11 mouse cellular contexts compared by ENCODE assay signal in genomic region chr15:79192450-79192849, GRCm38 (mm10). TPM values are rescaled to one million over a fixed set of nuclear protein-coding genes. Genes with fewer than 3 reads are reported as not detected.
A peak's percentile ranks its signal among the peaks of the same experiment; 100 is the strongest.
DNase-seq lines count a peak whose midpoint lies in the region; ATAC-seq and TF ChIP-seq lines count a peak whose summit lies in the region.
"Had no signal": no experiment of that assay in that cellular context is flagged by ENCODE, and none has a peak within 500 bp of the region (broad histone marks: within the 10 kb centered on the region; RNA-seq: fewer than 3 reads in every experiment).

No protein-coding gene starts in this region.

- TF ChIP-seq CTCF in layer of hippocampus, adult 2 months (conservative IDR thresholded peaks at IDR 0.05), result no peak

- H3K4me1 ChIP-seq in embryonic facial prominence, embryonic 15.5 days, result peaks cover 19% of the 10 kb centered on the region
- H3K4me1 ChIP-seq in hindbrain, embryonic 15.5 days (replicated peaks), result peaks cover 22% of the 10 kb centered on the region
- H3K4me1 ChIP-seq in neural tube, embryonic 15.5 days, result peaks cover 19% of the 10 kb centered on the region

- H3K4me2 ChIP-seq in embryonic facial prominence, embryonic 15.5 days (replicated peaks), result peak overlapping the region; percentile 42; the same call in 1 of the 2 replicates
- H3K4me2 ChIP-seq in hindbrain, embryonic 15.5 days, result peak overlapping the region; percentile 34; the same call in 1 of the 2 replicates
- H3K4me2 ChIP-seq in neural tube, embryonic 15.5 days, result peak overlapping the region; percentile 40

- 81% methylated on average over 6 of the region's 6 CpGs for WGBS in embryonic facial prominence, embryonic 15.5 days
- 73% methylated on average over 6 of the region's 6 CpGs for WGBS in hindbrain, embryonic 15.5 days
- WGBS in neural tube, embryonic 15.5 days, result 62% methylated on average over 6 of the region's 6 CpGs

- no peak for DNase-seq in layer of hippocampus, adult 2 months (ENCODE audit: low spot score in 2 of 2)
- DNase-seq in layer of hippocampus, adult 9-11 months, result no peak
- DNase-seq in cerebellum, postnatal 36 days, result no peak
- no peak for DNase-seq in thymus, postnatal 14 days
- DNase-seq: thymus, postnatal 4 days had no signal

- H3K27me3 ChIP-seq in embryonic facial prominence, embryonic 15.5 days, result no peaks in the 10 kb centered on the region
- no peaks in the 10 kb centered on the region for H3K27me3 ChIP-seq in hindbrain, embryonic 15.5 days
- H3K27me3 ChIP-seq in neural tube, embryonic 15.5 days (replicated peaks), result no peaks in the 10 kb centered on the region

- no peak overlapping the region for H3K9ac ChIP-seq in embryonic facial prominence, embryonic 15.5 days
- H3K9ac ChIP-seq in hindbrain, embryonic 15.5 days, result no peak overlapping the region
- no peak overlapping the region for H3K9ac ChIP-seq in neural tube, embryonic 15.5 days (replicated peaks)

- no peaks in the 10 kb centered on the region for H3K36me3 ChIP-seq in embryonic facial prominence, embryonic 15.5 days
- no peaks in the 10 kb centered on the region for H3K36me3 ChIP-seq in hindbrain, embryonic 15.5 days
- no peaks in the 10 kb centered on the region for H3K36me3 ChIP-seq in neural tube, embryonic 15.5 days

- no peak for ATAC-seq in embryonic facial prominence, embryonic 15.5 days (ENCODE audit: insufficient number of reproducible peaks, low FRiP score, low TSS enrichment, low read depth)
- ATAC-seq in hindbrain, embryonic 15.5 days (ENCODE audit: low FRiP score, low read depth), result peak; percentile 16; the same call in 1 of the 2 replicates
- ATAC-seq in neural tube, embryonic 15.5 days (ENCODE audit: low FRiP score), result peak; percentile 50; the same call in 1 of the 2 replicates
- ATAC-seq in activated CD4-positive, CD25-positive, alpha-beta regulatory T cell, adult 4 months, result no peak

- no peaks in the 10 kb centered on the region for H3K9me3 ChIP-seq in embryonic facial prominence, embryonic 15.5 days (replicated peaks)
- H3K9me3 ChIP-seq in hindbrain, embryonic 15.5 days, result no peaks in the 10 kb centered on the region
- no peaks in the 10 kb centered on the region for H3K9me3 ChIP-seq in neural tube, embryonic 15.5 days (replicated peaks)

- H3K4me3 ChIP-seq in layer of hippocampus, adult 2 months, result no peak overlapping the region; the same call in 1 of the 2 replicates
- no peak overlapping the region for H3K4me3 ChIP-seq in embryonic facial prominence, embryonic 15.5 days (replicated peaks)
- H3K4me3 ChIP-seq in hindbrain, embryonic 15.5 days, result no peak overlapping the region
- H3K4me3 ChIP-seq in neural tube, embryonic 15.5 days (replicated peaks), result no peak overlapping the region

- peak overlapping the region; percentile 87 for H3K27ac ChIP-seq in layer of hippocampus, adult 2 months
- peak overlapping the region; percentile 92 for H3K27ac ChIP-seq in embryonic facial prominence, embryonic 15.5 days (replicated peaks)
- peak overlapping the region; percentile 85 for H3K27ac ChIP-seq in hindbrain, embryonic 15.5 days (replicated peaks)
- peak overlapping the region; percentile 90 for H3K27ac ChIP-seq in neural tube, embryonic 15.5 days (replicated peaks)

RNA-seq across cellular contexts. Expression of gene Sox10, which starts 27.4 kb away (rescaled TPM):
- 10 to 100 TPM; 27.7 to 30.4 TPM for total RNA-seq in layer of hippocampus, adult 2 months (2021)
- 11.8 and 12.5 TPM in 2 replicates for polyA plus RNA-seq in embryonic facial prominence, embryonic 15.5 days (2015; fragmentation: Nextera tagmentation; extraction: Ambion mirVana)
- polyA plus RNA-seq in hindbrain, embryonic 15.5 days (2015; fragmentation: Nextera tagmentation; extraction: Ambion mirVana), result 8.2 and 8.9 TPM in 2 replicates
- polyA plus RNA-seq in neural tube, embryonic 15.5 days (2015; fragmentation: Nextera tagmentation; extraction: Ambion mirVana), result 11.6 and 13.4 TPM in 2 replicates
- not detected for polyA plus RNA-seq in activated CD4-positive, CD25-positive, alpha-beta regulatory T cell, adult 4 months (2017; shearing (Covaris generic))
- total RNA-seq: hematopoietic stem cell, adult 5-6 weeks; MEL had no signal

RNA-seq across cellular contexts. Expression of gene Pick1, which starts 36.5 kb away (rescaled TPM):
- 10 to 100 TPM; 46.1 to 49.7 TPM for total RNA-seq in layer of hippocampus, adult 2 months (2021)
- polyA plus RNA-seq in embryonic facial prominence, embryonic 15.5 days (2015; fragmentation: Nextera tagmentation; extraction: Ambion mirVana), result 46.2 and 50.4 TPM in 2 replicates
- 88.6 and 93.2 TPM in 2 replicates for polyA plus RNA-seq in hindbrain, embryonic 15.5 days (2015; fragmentation: Nextera tagmentation; extraction: Ambion mirVana)
- 89.9 and 99.7 TPM in 2 replicates for polyA plus RNA-seq in neural tube, embryonic 15.5 days (2015; fragmentation: Nextera tagmentation; extraction: Ambion mirVana)
- 1 to 10 TPM; 7.2 to 9.7 TPM for polyA plus RNA-seq in activated CD4-positive, CD25-positive, alpha-beta regulatory T cell, adult 4 months (2017; shearing (Covaris generic))

RNA-seq across cellular contexts. Expression of gene Gm49486, which starts 36.7 kb away (rescaled TPM):
- total RNA-seq in layer of hippocampus, adult 2 months (2021), result under 1 TPM; 0.31 to 0.49 TPM
- polyA plus RNA-seq in embryonic facial prominence, embryonic 15.5 days (2015; fragmentation: Nextera tagmentation; extraction: Ambion mirVana), result 0.94 and 1.3 TPM in 2 replicates
- polyA plus RNA-seq in hindbrain, embryonic 15.5 days (2015; fragmentation: Nextera tagmentation; extraction: Ambion mirVana), result 1.0 and 1.4 TPM in 2 replicates
- 1.3 and 1.5 TPM in 2 replicates for polyA plus RNA-seq in neural tube, embryonic 15.5 days (2015; fragmentation: Nextera tagmentation; extraction: Ambion mirVana)
- polyA plus RNA-seq in activated CD4-positive, CD25-positive, alpha-beta regulatory T cell, adult 4 months (2017; shearing (Covaris generic)), result under 1 TPM; 0.16 to 0.34 TPM
- total RNA-seq: hematopoietic stem cell, adult 5-6 weeks had no signal

RNA-seq across cellular contexts. Expression of gene 1700088E04Rik, which starts 51.4 kb away (rescaled TPM):
- 10 to 100 TPM in 1 of 2 experiments, 1 to 10 TPM in 1; 8.8 to 10.3 TPM for total RNA-seq in layer of hippocampus, adult 2 months (2021)
- polyA plus RNA-seq in embryonic facial prominence, embryonic 15.5 days (2015; fragmentation: Nextera tagmentation; extraction: Ambion mirVana), result 17.2 and 25.2 TPM in 2 replicates
- 17.2 and 22.0 TPM in 2 replicates for polyA plus RNA-seq in hindbrain, embryonic 15.5 days (2015; fragmentation: Nextera tagmentation; extraction: Ambion mirVana)
- polyA plus RNA-seq in neural tube, embryonic 15.5 days (2015; fragmentation: Nextera tagmentation; extraction: Ambion mirVana), result 11.3 and 12.6 TPM in 2 replicates
- polyA plus RNA-seq in activated CD4-positive, CD25-positive, alpha-beta regulatory T cell, adult 4 months (2017; shearing (Covaris generic)), result 1 to 10 TPM; 7.0 to 7.3 TPM

RNA-seq across cellular contexts. Expression of gene Polr2f, which starts 51.6 kb away (rescaled TPM):
- total RNA-seq in layer of hippocampus, adult 2 months (2021), result 100 to 1,000 TPM in 1 of 2 experiments, 10 to 100 TPM in 1; 97.9 to 103 TPM
- 304 and 333 TPM in 2 replicates for polyA plus RNA-seq in embryonic facial prominence, embryonic 15.5 days (2015; fragmentation: Nextera tagmentation; extraction: Ambion mirVana)
- 253 and 258 TPM in 2 replicates for polyA plus RNA-seq in hindbrain, embryonic 15.5 days (2015; fragmentation: Nextera tagmentation; extraction: Ambion mirVana)
- polyA plus RNA-seq in neural tube, embryonic 15.5 days (2015; fragmentation: Nextera tagmentation; extraction: Ambion mirVana), result 248 and 249 TPM in 2 replicates
- polyA plus RNA-seq in activated CD4-positive, CD25-positive, alpha-beta regulatory T cell, adult 4 months (2017; shearing (Covaris generic)), result 100 to 1,000 TPM; 105 to 132 TPM

Comparison
In these comparisons a context has a peak if more than half of its experiments do, and no peak if none do; other contexts are left out.
1. ATAC-seq: peak in hindbrain, embryonic 15.5 days (single experiment) and neural tube, embryonic 15.5 days (single experiment); none in embryonic facial prominence, embryonic 15.5 days (single experiment) and activated CD4-positive, CD25-positive, alpha-beta regulatory T cell, adult 4 months (single experiment).
2. Peak in every context shown above with its lines, with median percentiles within 50 percentile points of each other: H3K27ac ChIP-seq and H3K4me2 ChIP-seq.